Mouse (Mus musculus): Measurements from ENCODE around the gene Prkaca. TPM values are rescaled to one million over a fixed set of nuclear protein-coding genes. Genes with fewer than 3 reads are reported as not detected.

Prkaca gene
- total and polyA plus RNA-seq, 3 experiments: 14.0 to 27.3 (median 18.5) TPM

DNA sequence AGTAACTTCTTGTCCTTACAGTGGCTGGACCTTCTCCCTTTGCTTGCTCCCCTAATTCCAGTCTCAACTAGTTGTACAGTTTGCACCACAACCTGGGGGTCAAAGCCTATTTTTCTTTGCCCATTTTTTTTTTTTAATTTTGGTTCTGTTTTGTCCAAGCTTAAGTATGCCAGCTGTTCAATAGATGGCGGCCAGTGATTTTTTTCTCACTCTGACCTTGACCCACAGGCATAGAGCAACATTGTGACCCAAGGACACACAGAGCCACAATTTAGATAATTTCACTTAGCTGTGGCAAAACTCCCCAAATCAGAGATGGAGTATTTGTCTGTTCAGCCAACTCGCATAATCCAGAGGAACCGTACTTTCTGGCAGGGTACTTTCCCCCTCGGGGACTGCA, 1.7 kb upstream of the Prkaca start:
- Histone ChIP-seq H3K27ac (ENCODE audit: insufficient read depth, low read depth) (no peak overlapping the region), H3K4me2 (ENCODE audit: insufficient read depth, low read depth, poor library complexity, severe bottlenecking) (no peak overlapping the region), H3K9me3 (replicated peaks; ENCODE audit: low read length) (no peaks in the 10 kb centered on the region), H3K4me1 (ENCODE audit: control insufficient read depth in 1 of 2, insufficient read depth in 2 of 2) (peaks cover 12 to 24% of the 10 kb centered on the region in 2 experiments), H3K4me3 (replicated peaks in 1 of 3; ENCODE audit: low read depth in 2 of 3, low read length in 2 of 3, poor library complexity in 1 of 3) (no peak overlapping the region), H3K79me2 (replicated peaks; ENCODE audit: control insufficient read depth, extremely low read depth, insufficient read depth, poor library complexity, severe bottlenecking) (peaks cover 4% of the 10 kb centered on the region; the same call in 1 of the 2 replicates), H3K9ac (ENCODE audit: insufficient read depth, low read depth) (no peak overlapping the region), H3K36me3 (replicated peaks in 1 of 2; ENCODE audit: control insufficient read depth in 1 of 2, insufficient read depth in 1 of 2, low read length in 1 of 2) (peaks cover 27 to 51% of the 10 kb centered on the region in 2 experiments), H3K27me3 (replicated peaks) (no peaks in the 10 kb centered on the region)
- TF ChIP-seq TBP (conservative IDR thresholded peaks at IDR 0.05; ENCODE audit: low read depth, low read length): no peak
- no peak for TF ChIP-seq CTCF (conservative IDR thresholded peaks at IDR 0.05 in 1 of 2, IDR thresholded peaks at IDR 0.05 in 1 of 2; ENCODE audit: low read depth in 2 of 2, low read length in 2 of 2)
- dilution Hi-C loops (cut with MboI; ENCODE audit: extremely low pct_ligation_motif_present, extremely low pct_unique_long_range_greater_than_20kb, low sequenced_read_pairs): no loop called here
- in situ Hi-C loops (cut with MboI; ENCODE audit: low pct_ligation_motif_present, low pct_unique_long_range_greater_than_20kb, low sequenced_read_pairs): no loop called here
- DNase-seq (ENCODE audit: extremely low read depth): no peak

DNA sequence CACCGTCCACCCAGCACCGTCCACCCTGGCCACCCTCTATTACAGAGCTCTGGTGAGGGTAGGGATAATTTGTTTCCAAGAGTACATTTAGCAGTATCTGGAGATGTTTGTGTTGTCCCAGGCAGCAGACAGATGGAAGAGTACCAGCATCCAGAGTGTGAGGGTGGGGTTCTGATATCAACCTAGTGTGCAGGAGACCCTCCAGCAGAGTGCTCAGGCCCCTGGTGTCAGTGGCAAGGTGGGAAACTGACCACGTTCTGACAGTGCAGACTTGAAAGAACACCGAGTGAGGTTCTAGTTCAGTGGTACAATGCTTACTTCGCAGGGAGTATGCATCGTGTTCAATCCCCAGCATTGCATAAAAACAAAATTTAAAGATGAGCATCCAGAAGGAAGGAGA, 1.1 kb upstream of the Prkaca start:
- dilution Hi-C loops (cut with MboI; ENCODE audit: extremely low pct_ligation_motif_present, extremely low pct_unique_long_range_greater_than_20kb, low sequenced_read_pairs) (no loop called here), in situ Hi-C loops (cut with MboI; ENCODE audit: low pct_ligation_motif_present, low pct_unique_long_range_greater_than_20kb, low sequenced_read_pairs) (no loop called here)
- Histone ChIP-seq H3K79me2 (replicated peaks; ENCODE audit: control insufficient read depth, extremely low read depth, insufficient read depth, poor library complexity, severe bottlenecking) (peaks cover 4% of the 10 kb centered on the region; the same call in 1 of the 2 replicates), H3K27me3 (replicated peaks) (no peaks in the 10 kb centered on the region), H3K4me1 (ENCODE audit: control insufficient read depth in 1 of 2, insufficient read depth in 2 of 2) (peaks cover 12 to 30% of the 10 kb centered on the region in 2 experiments), H3K9me3 (replicated peaks; ENCODE audit: low read length) (no peaks in the 10 kb centered on the region), H3K27ac (ENCODE audit: insufficient read depth, low read depth) (no peak overlapping the region), H3K4me3 (replicated peaks in 1 of 3; ENCODE audit: low read depth in 2 of 3, low read length in 2 of 3, poor library complexity in 1 of 3) (peak overlapping the region in 2 of 3 experiments; percentile 40 to 82), H3K9ac (ENCODE audit: insufficient read depth, low read depth) (no peak overlapping the region; the same call in 1 of the 2 replicates), H3K4me2 (ENCODE audit: insufficient read depth, low read depth, poor library complexity, severe bottlenecking) (peak overlapping the region; percentile 66; the same call in 1 of the 2 replicates), H3K36me3 (replicated peaks in 1 of 2; ENCODE audit: control insufficient read depth in 1 of 2, insufficient read depth in 1 of 2, low read length in 1 of 2) (peaks cover 26 to 47% of the 10 kb centered on the region in 2 experiments)
- DNase-seq (ENCODE audit: extremely low read depth): no peak
- TF ChIP-seq POLR2A (IDR thresholded peaks at IDR 0.05; ENCODE audit: low read depth, low read length) (no peak), MAFK (IDR thresholded peaks at IDR 0.05; ENCODE audit: insufficient replicate concordance, low read length) (no peak), JUN (IDR thresholded peaks at IDR 0.05; ENCODE audit: insufficient read depth, low read depth, low read length) (no peak), TBP (conservative IDR thresholded peaks at IDR 0.05; ENCODE audit: low read depth, low read length) (no peak), ZC3H11A (IDR thresholded peaks at IDR 0.05; ENCODE audit: low read depth, low read length) (no peak), MXI1 (IDR thresholded peaks at IDR 0.05; ENCODE audit: low read depth, low read length) (no peak)

DNA sequence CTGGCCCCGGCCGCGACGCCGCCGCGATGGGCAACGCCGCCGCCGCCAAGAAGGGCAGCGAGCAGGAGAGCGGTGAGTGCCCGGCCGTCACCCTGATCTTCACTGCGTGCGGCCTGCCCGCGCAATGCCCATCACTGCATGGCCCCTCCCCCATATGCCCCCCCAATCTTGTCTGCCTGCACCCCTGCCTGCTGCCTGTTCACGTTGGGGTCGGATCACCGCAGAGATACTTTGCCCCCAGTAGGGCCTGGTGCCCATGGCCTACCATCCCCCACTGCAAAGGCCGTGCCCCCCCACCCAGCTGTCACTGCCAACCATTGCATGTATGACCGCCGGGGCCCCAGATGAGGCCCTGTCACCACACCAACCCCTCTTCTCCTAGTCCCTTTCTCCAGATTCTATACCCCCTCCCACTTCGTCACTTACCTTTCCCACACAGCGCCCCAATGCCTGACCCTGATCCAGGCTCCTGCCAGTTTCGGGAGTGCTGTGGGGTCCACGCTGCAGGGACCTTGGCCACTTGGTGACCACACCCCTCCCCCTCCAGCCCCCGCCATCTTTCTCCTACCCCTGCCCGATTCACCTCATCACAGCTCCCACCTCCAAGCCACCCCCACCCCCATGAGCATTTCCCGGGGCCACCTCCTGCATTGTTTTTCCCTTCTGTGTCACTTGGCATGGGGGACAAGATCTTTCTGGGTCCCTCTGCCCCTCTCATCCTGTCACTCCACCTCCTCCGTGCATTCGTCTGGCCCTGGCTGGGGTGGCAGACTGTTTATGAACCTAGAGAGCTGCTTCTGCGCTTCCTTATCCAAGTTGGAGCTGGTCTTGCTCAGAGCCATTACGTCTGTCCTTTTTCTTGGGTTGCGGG, 603 bp downstream of the Prkaca start:
- no peaks in the 10 kb centered on the region for H3K9me3 ChIP-seq (replicated peaks; ENCODE audit: low read length)
- peak overlapping the region; percentile 66 to 99 (median 82) for H3K4me3 ChIP-seq (replicated peaks in 1 of 3; ENCODE audit: low read depth in 2 of 3, low read length in 2 of 3, poor library complexity in 1 of 3)
- in situ Hi-C loops (cut with MboI; ENCODE audit: low pct_ligation_motif_present, low pct_unique_long_range_greater_than_20kb, low sequenced_read_pairs) (no loop called here), dilution Hi-C loops (cut with MboI; ENCODE audit: extremely low pct_ligation_motif_present, extremely low pct_unique_long_range_greater_than_20kb, low sequenced_read_pairs) (no loop called here)
- peaks cover 12 to 43% of the 10 kb centered on the region in 2 experiments for H3K4me1 ChIP-seq (ENCODE audit: control insufficient read depth in 1 of 2, insufficient read depth in 2 of 2)
- no peaks in the 10 kb centered on the region for H3K27me3 ChIP-seq (replicated peaks)
- peak overlapping the region; percentile 72 for H3K9ac ChIP-seq (ENCODE audit: insufficient read depth, low read depth)
- peaks cover 12 to 33% of the 10 kb centered on the region in 2 experiments for H3K36me3 ChIP-seq (replicated peaks in 1 of 2; ENCODE audit: control insufficient read depth in 1 of 2, insufficient read depth in 1 of 2, low read length in 1 of 2)
- H3K27ac ChIP-seq (ENCODE audit: insufficient read depth, low read depth): peak overlapping the region; percentile 7; the same call in 1 of the 2 replicates
- no peak for DNase-seq (ENCODE audit: extremely low read depth)
- H3K4me2 ChIP-seq (ENCODE audit: insufficient read depth, low read depth, poor library complexity, severe bottlenecking): peak overlapping the region; percentile 93
- H3K79me2 ChIP-seq (replicated peaks; ENCODE audit: control insufficient read depth, extremely low read depth, insufficient read depth, poor library complexity, severe bottlenecking): peaks cover 4% of the 10 kb centered on the region; the same call in 1 of the 2 replicates
- 0 out of 2 replicates have a peak, but pooled peaks have one; percentile 5 for TF ChIP-seq NELFE (IDR thresholded peaks at IDR 0.05; ENCODE audit: low read depth, low read length)
- no peak for TF ChIP-seq JUND (conservative IDR thresholded peaks at IDR 0.05; ENCODE audit: low read depth, low read length)
